ENCODE assay signal across 22 mouse cellular contexts in the genomic region with DNA sequence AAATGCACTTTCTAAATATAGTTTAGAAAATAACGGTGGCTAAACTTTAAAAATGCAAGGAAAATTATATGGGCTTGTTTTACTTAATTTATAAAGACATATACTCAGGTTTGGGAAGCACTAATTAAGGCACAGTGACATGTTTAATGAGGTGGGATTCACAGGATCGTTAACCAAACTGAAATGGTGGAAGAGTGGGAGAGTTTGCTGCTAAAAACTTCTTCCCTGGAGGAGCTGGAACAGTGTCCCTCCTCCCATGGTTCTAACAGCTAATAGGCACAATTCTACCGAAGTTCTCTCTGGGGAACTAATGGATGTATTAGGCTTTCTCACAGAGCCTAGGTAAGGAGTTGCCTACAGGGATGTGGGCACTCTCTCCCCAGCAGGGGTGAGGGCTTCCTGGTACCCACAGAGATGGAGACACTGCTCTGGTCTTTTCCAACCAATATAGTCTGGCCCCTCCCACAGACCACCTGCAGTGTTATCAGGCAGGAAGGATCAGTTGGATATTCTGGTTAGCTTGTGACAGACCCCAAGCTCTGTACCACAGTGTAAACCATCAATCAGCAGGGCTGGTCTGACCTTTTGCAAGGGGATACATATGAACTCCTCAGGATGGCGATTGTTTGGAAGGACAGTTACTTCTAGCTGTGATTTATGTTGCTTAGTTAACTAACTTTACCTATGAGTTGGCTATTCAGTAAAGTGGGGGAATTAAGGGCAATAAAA.
A peak's percentile ranks its signal among the peaks of the same experiment; 100 is the strongest.
DNase-seq lines count a peak whose midpoint lies in the region; ATAC-seq lines count a peak whose summit lies in the region.
"Had no signal": no experiment of that assay in that cellular context is flagged by ENCODE, and none has a peak within 500 bp of the region (broad histone marks: within the 10 kb centered on the region; RNA-seq: fewer than 3 reads in every experiment).

No protein-coding gene starts in this region.

- 0 out of 2 replicates have a peak overlapping the region, but pooled peaks have one; percentile 20 for H3K27ac ChIP-seq in forebrain, embryonic 10.5 days
- no peak overlapping the region for H3K27ac ChIP-seq in forebrain, embryonic 14.5 days (ENCODE audit: low read depth, low read length)
- 0 out of 2 replicates have a peak overlapping the region, but pooled peaks have one; percentile 48 for H3K27ac ChIP-seq in kidney, embryonic 15.5 days
- H3K27ac ChIP-seq in limb, embryonic 11.5 days (replicated peaks; ENCODE audit: low read depth, low read length), result no peak overlapping the region
- H3K27ac ChIP-seq in limb, embryonic 10.5 days, result no peak overlapping the region
- H3K27ac ChIP-seq: forebrain, embryonic 15.5 days; heart, embryonic 15.5 days; hindbrain, embryonic 10.5 days; hindbrain, embryonic 14.5 days had no signal

- no peak overlapping the region for H3K4me3 ChIP-seq in forebrain, embryonic 10.5 days
- no peak overlapping the region for H3K4me3 ChIP-seq in forebrain, embryonic 14.5 days (ENCODE audit: low read depth, low read length)
- H3K4me3 ChIP-seq in kidney, embryonic 15.5 days (replicated peaks), result no peak overlapping the region
- H3K4me3 ChIP-seq in limb, embryonic 11.5 days (ENCODE audit: low read depth, low read length), result no peak overlapping the region
- H3K4me3 ChIP-seq in limb, embryonic 10.5 days, result no peak overlapping the region
- H3K4me3 ChIP-seq: forebrain, embryonic 15.5 days; heart, embryonic 12.5 days; heart, embryonic 15.5 days; hindbrain, embryonic 10.5 days had no signal

- peaks cover 12% of the 10 kb centered on the region for H3K4me1 ChIP-seq in forebrain, embryonic 10.5 days
- H3K4me1 ChIP-seq in forebrain, embryonic 14.5 days (ENCODE audit: control insufficient read depth, insufficient read depth, low read length), result no peaks in the 10 kb centered on the region
- no peaks in the 10 kb centered on the region for H3K4me1 ChIP-seq in kidney, embryonic 15.5 days
- peaks cover 2% of the 10 kb centered on the region; the same call in 1 of the 2 replicates for H3K4me1 ChIP-seq in limb, embryonic 11.5 days (ENCODE audit: control insufficient read depth, insufficient read depth, low read length)
- peaks cover 4% of the 10 kb centered on the region for H3K4me1 ChIP-seq in limb, embryonic 10.5 days
- H3K4me1 ChIP-seq: forebrain, embryonic 15.5 days; heart, embryonic 12.5 days; heart, embryonic 15.5 days; hindbrain, embryonic 10.5 days had no signal

- H3K9me3 ChIP-seq in forebrain, embryonic 10.5 days, result no peaks in the 10 kb centered on the region
- H3K9me3 ChIP-seq in forebrain, embryonic 14.5 days (replicated peaks; ENCODE audit: control insufficient read depth, low read length), result no peaks in the 10 kb centered on the region
- no peaks in the 10 kb centered on the region for H3K9me3 ChIP-seq in kidney, embryonic 15.5 days (replicated peaks)
- H3K9me3 ChIP-seq in limb, embryonic 11.5 days (ENCODE audit: control insufficient read depth, low read length), result no peaks in the 10 kb centered on the region
- no peaks in the 10 kb centered on the region for H3K9me3 ChIP-seq in limb, embryonic 10.5 days (replicated peaks)
- H3K9me3 ChIP-seq: forebrain, embryonic 15.5 days; heart, embryonic 12.5 days; heart, embryonic 15.5 days; hindbrain, embryonic 10.5 days had no signal

- WGBS in forebrain, embryonic 10.5 days, result 64% methylated on average over 4 of the region's 4 CpGs
- WGBS in forebrain, embryonic 14.5 days, result 46% methylated on average over 4 of the region's 4 CpGs
- WGBS in kidney, embryonic 15.5 days, result 28% methylated on average over 4 of the region's 4 CpGs
- WGBS in limb, embryonic 11.5 days, result 39% methylated on average over 4 of the region's 4 CpGs
- WGBS in limb, embryonic 10.5 days, result 59% methylated on average over 4 of the region's 4 CpGs

- ATAC-seq in forebrain, embryonic 14.5 days, result no peak
- ATAC-seq in kidney, embryonic 15.5 days (replicated peaks; ENCODE audit: low FRiP score), result peak; percentile 94
- ATAC-seq in limb, embryonic 11.5 days (ENCODE audit: insufficient number of reproducible peaks, low FRiP score, low TSS enrichment, low read depth), result peak; percentile 62
- ATAC-seq: activated CD4-positive, CD25-positive, alpha-beta regulatory T cell, adult 4 months; forebrain, embryonic 15.5 days had no signal

- no peaks in the 10 kb centered on the region for H3K36me3 ChIP-seq in forebrain, embryonic 10.5 days (replicated peaks)
- H3K36me3 ChIP-seq in forebrain, embryonic 14.5 days (ENCODE audit: control insufficient read depth, insufficient read depth, low read length), result no peaks in the 10 kb centered on the region
- no peaks in the 10 kb centered on the region for H3K36me3 ChIP-seq in kidney, embryonic 15.5 days
- no peaks in the 10 kb centered on the region for H3K36me3 ChIP-seq in limb, embryonic 11.5 days (ENCODE audit: control insufficient read depth, insufficient read depth, low read length)
- H3K36me3 ChIP-seq in limb, embryonic 10.5 days, result no peaks in the 10 kb centered on the region
- H3K36me3 ChIP-seq: forebrain, embryonic 15.5 days; heart, embryonic 12.5 days; heart, embryonic 15.5 days; hindbrain, embryonic 10.5 days had no signal

- no peaks in the 10 kb centered on the region for H3K27me3 ChIP-seq in forebrain, embryonic 10.5 days (ENCODE audit: poor library complexity, severe bottlenecking)
- no peaks in the 10 kb centered on the region for H3K27me3 ChIP-seq in forebrain, embryonic 14.5 days (replicated peaks; ENCODE audit: control insufficient read depth, insufficient read depth, low read length)
- no peaks in the 10 kb centered on the region for H3K27me3 ChIP-seq in kidney, embryonic 15.5 days
- H3K27me3 ChIP-seq in limb, embryonic 11.5 days (ENCODE audit: control insufficient read depth, insufficient read depth, low read length), result no peaks in the 10 kb centered on the region
- no peaks in the 10 kb centered on the region for H3K27me3 ChIP-seq in limb, embryonic 10.5 days (ENCODE audit: low read depth, poor library complexity, severe bottlenecking)
- H3K27me3 ChIP-seq: forebrain, embryonic 15.5 days; heart, embryonic 12.5 days; heart, embryonic 15.5 days had no signal

- DNase-seq in forebrain, embryonic 10.5 days (ENCODE audit: extremely low spot score, low spot score), result no peak
- DNase-seq in forebrain, embryonic 14.5 days (ENCODE audit: low spot score), result no peak
- DNase-seq in kidney, postnatal 4 days, result no peak
- no peak for DNase-seq in limb, embryonic 11.5 days (ENCODE audit: low spot score)
- no peak for DNase-seq in limb, embryonic 10.5 days (ENCODE audit: low spot score)
- peak; percentile 28 for DNase-seq in retina, embryonic 14.5 days (ENCODE audit: low spot score)
- no peak for DNase-seq in retina, postnatal 1 day
- DNase-seq: adrenal gland, adult 8-10 months; adrenal gland, postnatal 36 days; cerebellum, adult 18-20 months; cerebellum, adult 9-10 months; gastrocnemius, postnatal 25 days; heart, adult 18-20 months; heart, postnatal 10 days; heart, postnatal 36 days had no signal

- no peak overlapping the region for H3K9ac ChIP-seq in forebrain, embryonic 14.5 days (ENCODE audit: low read length)
- no peak overlapping the region for H3K9ac ChIP-seq in kidney, embryonic 15.5 days
- no peak overlapping the region for H3K9ac ChIP-seq in limb, embryonic 11.5 days (ENCODE audit: low read length)
- H3K9ac ChIP-seq: forebrain, embryonic 15.5 days; heart, embryonic 12.5 days; heart, embryonic 15.5 days; hindbrain, embryonic 14.5 days had no signal

- H3K4me2 ChIP-seq in forebrain, embryonic 14.5 days (ENCODE audit: low read length), result no peak overlapping the region
- H3K4me2 ChIP-seq in kidney, embryonic 15.5 days, result no peak overlapping the region
- no peak overlapping the region for H3K4me2 ChIP-seq in limb, embryonic 11.5 days (ENCODE audit: low read depth, severe bottlenecking)
- H3K4me2 ChIP-seq: forebrain, embryonic 15.5 days; heart, embryonic 12.5 days; heart, embryonic 15.5 days; hindbrain, embryonic 14.5 days had no signal

Comparison
In these comparisons a context has a peak if more than half of its experiments do, and no peak if none do; other contexts are left out.
1. H3K27ac ChIP-seq: peak in forebrain, embryonic 10.5 days (single experiment) and kidney, embryonic 15.5 days (single experiment); none in forebrain, embryonic 14.5 days (single experiment), limb, embryonic 11.5 days (single experiment) and limb, embryonic 10.5 days (single experiment).